Mouse (Mus musculus): Measurements from ENCODE around the gene Evi2a. TPM values are rescaled to one million over a fixed set of nuclear protein-coding genes. Genes with fewer than 3 reads are reported as not detected.

The Evi2a gene
- polyA plus RNA-seq, 1 experiment from 2014 or later: 2.9 TPM

- H3K27ac ChIP-seq (ENCODE audit: low read depth, low read length): no peak overlapping the region
- no peak overlapping the region for H3K9ac ChIP-seq (ENCODE audit: low read depth, low read length)
- peaks cover 79% of the 10 kb centered on the region for H3K36me3 ChIP-seq (ENCODE audit: control insufficient read depth, insufficient read depth, low read length)
- H3K9me3 ChIP-seq (ENCODE audit: control insufficient read depth, low read length): no peaks in the 10 kb centered on the region
- no peaks in the 10 kb centered on the region for H3K27me3 ChIP-seq (ENCODE audit: control insufficient read depth, insufficient read depth, low read length)
- H3K4me2 ChIP-seq (replicated peaks; ENCODE audit: low read depth, low read length): no peak overlapping the region
- H3K4me3 ChIP-seq (ENCODE audit: low read length): no peak overlapping the region
- WGBS: 84% methylated on average over 1 of the region's 1 CpGs
- no peaks in the 10 kb centered on the region for H3K4me1 ChIP-seq (ENCODE audit: control insufficient read depth, insufficient read depth, low read length)
- ATAC-seq (ENCODE audit: low FRiP score, low TSS enrichment): no peak
Measured at GRCm38 (mm10) chr11:79552622-79553021, 22.2 kb upstream of the Evi2a start.

GRCm38 (mm10) chr11:79536293-79536692 is 5.9 kb upstream of the Evi2a start:
- Histone ChIP-seq H3K4me3 (ENCODE audit: low read length) (no peak overlapping the region), H3K4me2 (replicated peaks; ENCODE audit: low read depth, low read length) (no peak overlapping the region), H3K27me3 (ENCODE audit: control insufficient read depth, insufficient read depth, low read length) (no peaks in the 10 kb centered on the region), H3K27ac (ENCODE audit: low read depth, low read length) (no peak overlapping the region), H3K36me3 (ENCODE audit: control insufficient read depth, insufficient read depth, low read length) (peaks cover 20% of the 10 kb centered on the region), H3K9ac (ENCODE audit: low read depth, low read length) (no peak overlapping the region), H3K9me3 (ENCODE audit: control insufficient read depth, low read length) (no peaks in the 10 kb centered on the region), H3K4me1 (ENCODE audit: control insufficient read depth, insufficient read depth, low read length) (no peaks in the 10 kb centered on the region)
- WGBS: 94% methylated on average over 3 of the region's 3 CpGs
- no peak for ATAC-seq (ENCODE audit: low FRiP score, low TSS enrichment)

DNA sequence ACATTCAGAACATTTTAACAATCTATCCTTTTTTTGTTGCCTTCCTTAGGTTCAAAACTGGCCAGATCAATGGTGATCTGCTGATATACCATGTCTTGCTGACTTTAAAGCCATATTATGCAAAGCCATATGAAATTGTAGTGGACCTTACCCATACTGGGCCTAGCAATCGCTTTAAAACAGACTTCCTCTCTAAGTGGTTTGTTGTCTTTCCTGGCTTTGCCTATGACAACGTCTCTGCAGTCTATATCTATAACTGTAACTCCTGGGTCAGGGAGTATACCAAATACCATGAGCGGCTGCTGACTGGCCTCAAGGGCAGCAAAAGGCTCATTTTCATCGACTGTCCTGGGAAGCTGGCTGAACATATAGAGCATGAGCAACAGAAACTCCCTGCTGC is 5.1 kb upstream of the Evi2a start:
- no peak for ATAC-seq (ENCODE audit: low FRiP score, low TSS enrichment)
- H3K36me3 ChIP-seq (ENCODE audit: control insufficient read depth, insufficient read depth, low read length): peaks cover 23% of the 10 kb centered on the region
- H3K4me2 ChIP-seq (replicated peaks; ENCODE audit: low read depth, low read length): no peak overlapping the region

GRCm38 (mm10) chr11:79533950-79534690 is 3.7 kb upstream of the Evi2a start:
- Histone ChIP-seq H3K27me3 (ENCODE audit: control insufficient read depth, insufficient read depth, low read length) (no peaks in the 10 kb centered on the region), H3K27ac (ENCODE audit: low read depth, low read length) (no peak overlapping the region)
- ATAC-seq (ENCODE audit: low FRiP score, low TSS enrichment): no peak

More for the DNA sequence above, 5.1 kb upstream of the Evi2a start:
- Histone ChIP-seq H3K4me3 (ENCODE audit: low read length) (no peak overlapping the region), H3K4me1 (ENCODE audit: control insufficient read depth, insufficient read depth, low read length) (no peaks in the 10 kb centered on the region), H3K9me3 (ENCODE audit: control insufficient read depth, low read length) (no peaks in the 10 kb centered on the region), H3K27me3 (ENCODE audit: control insufficient read depth, insufficient read depth, low read length) (no peaks in the 10 kb centered on the region), H3K9ac (ENCODE audit: low read depth, low read length) (no peak overlapping the region), H3K27ac (ENCODE audit: low read depth, low read length) (no peak overlapping the region)
- WGBS: 93% methylated on average over 4 of the region's 4 CpGs

GRCm38 (mm10) chr11:79533311-79533710 is 2.9 kb upstream of the Evi2a start:
- 79% methylated on average over 6 of the region's 6 CpGs for WGBS
- H3K9me3 ChIP-seq (ENCODE audit: control insufficient read depth, low read length): no peaks in the 10 kb centered on the region
- H3K4me3 ChIP-seq (ENCODE audit: low read length): no peak overlapping the region
- no peaks in the 10 kb centered on the region for H3K4me1 ChIP-seq (ENCODE audit: control insufficient read depth, insufficient read depth, low read length)
- H3K27me3 ChIP-seq (ENCODE audit: control insufficient read depth, insufficient read depth, low read length): no peaks in the 10 kb centered on the region
- H3K27ac ChIP-seq (ENCODE audit: low read depth, low read length): no peak overlapping the region
- no peak for ATAC-seq (ENCODE audit: low FRiP score, low TSS enrichment)
- no peak overlapping the region for H3K9ac ChIP-seq (ENCODE audit: low read depth, low read length)
- no peak overlapping the region for H3K4me2 ChIP-seq (replicated peaks; ENCODE audit: low read depth, low read length)
- peaks cover 18% of the 10 kb centered on the region; the same call in 1 of the 2 replicates for H3K36me3 ChIP-seq (ENCODE audit: control insufficient read depth, insufficient read depth, low read length)

More at GRCm38 (mm10) chr11:79533950-79534690, 3.7 kb upstream of the Evi2a start:
- Histone ChIP-seq H3K36me3 (ENCODE audit: control insufficient read depth, insufficient read depth, low read length) (peaks cover 18% of the 10 kb centered on the region; the same call in 1 of the 2 replicates), H3K4me3 (ENCODE audit: low read length) (no peak overlapping the region), H3K9me3 (ENCODE audit: control insufficient read depth, low read length) (no peaks in the 10 kb centered on the region), H3K4me2 (replicated peaks; ENCODE audit: low read depth, low read length) (no peak overlapping the region), H3K4me1 (ENCODE audit: control insufficient read depth, insufficient read depth, low read length) (no peaks in the 10 kb centered on the region), H3K9ac (ENCODE audit: low read depth, low read length) (no peak overlapping the region)
- WGBS: 85% methylated on average over 8 of the region's 8 CpGs

DNA sequence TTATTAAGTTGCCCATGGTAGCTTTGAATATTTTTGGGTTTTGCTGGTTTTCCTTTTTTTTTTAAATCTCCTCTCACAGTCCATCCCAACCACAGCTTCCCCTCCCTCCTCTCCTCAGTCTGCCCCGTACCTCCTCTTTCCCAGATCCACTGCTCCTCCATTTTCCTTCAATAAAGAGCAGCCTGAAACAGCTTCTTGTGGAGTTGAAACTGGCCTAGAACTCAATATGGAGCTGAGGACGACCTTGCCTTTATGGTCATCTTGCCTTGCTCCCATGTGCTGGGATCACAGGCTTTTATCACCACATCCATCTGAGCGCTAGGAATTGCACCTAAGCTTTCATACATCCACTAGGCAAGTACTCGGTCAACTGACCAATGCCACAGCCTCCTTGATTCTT is 1.1 kb upstream of the Evi2a start:
- 92% methylated on average over 4 of the region's 4 CpGs for WGBS
- H3K4me2 ChIP-seq (replicated peaks; ENCODE audit: low read depth, low read length): no peak overlapping the region
- H3K27me3 ChIP-seq (ENCODE audit: control insufficient read depth, insufficient read depth, low read length): no peaks in the 10 kb centered on the region
- no peak for ATAC-seq (ENCODE audit: low FRiP score, low TSS enrichment)
- no peak overlapping the region for H3K9ac ChIP-seq (ENCODE audit: low read depth, low read length)
- H3K27ac ChIP-seq (ENCODE audit: low read depth, low read length): no peak overlapping the region
- H3K36me3 ChIP-seq (ENCODE audit: control insufficient read depth, insufficient read depth, low read length): peaks cover 6% of the 10 kb centered on the region; the same call in 1 of the 2 replicates
- H3K9me3 ChIP-seq (ENCODE audit: control insufficient read depth, low read length): no peaks in the 10 kb centered on the region
- no peaks in the 10 kb centered on the region for H3K4me1 ChIP-seq (ENCODE audit: control insufficient read depth, insufficient read depth, low read length)
- H3K4me3 ChIP-seq (ENCODE audit: low read length): no peak overlapping the region

- Histone ChIP-seq H3K27ac (ENCODE audit: low read depth, low read length) (no peak overlapping the region), H3K4me2 (replicated peaks; ENCODE audit: low read depth, low read length) (no peak overlapping the region), H3K4me1 (ENCODE audit: control insufficient read depth, insufficient read depth, low read length) (no peaks in the 10 kb centered on the region), H3K9ac (ENCODE audit: low read depth, low read length) (no peak overlapping the region), H3K4me3 (ENCODE audit: low read length) (no peak overlapping the region), H3K9me3 (ENCODE audit: control insufficient read depth, low read length) (no peaks in the 10 kb centered on the region), H3K36me3 (ENCODE audit: control insufficient read depth, insufficient read depth, low read length) (peaks cover 3% of the 10 kb centered on the region; the same call in 1 of the 2 replicates), H3K27me3 (ENCODE audit: control insufficient read depth, insufficient read depth, low read length) (no peaks in the 10 kb centered on the region)
- WGBS: 90% methylated on average over 11 of the region's 11 CpGs
- ATAC-seq (ENCODE audit: low FRiP score, low TSS enrichment): no peak
Measured at GRCm38 (mm10) chr11:79530774-79531173, 365 bp upstream of the Evi2a start.

GRCm38 (mm10) chr11:79529736-79530135 is 673 bp downstream of the Evi2a start:
- H3K4me2 ChIP-seq (replicated peaks; ENCODE audit: low read depth, low read length): no peak overlapping the region
- H3K9me3 ChIP-seq (ENCODE audit: control insufficient read depth, low read length): no peaks in the 10 kb centered on the region
- no peaks in the 10 kb centered on the region for H3K27me3 ChIP-seq (ENCODE audit: control insufficient read depth, insufficient read depth, low read length)
- H3K27ac ChIP-seq (ENCODE audit: low read depth, low read length): no peak overlapping the region
- H3K36me3 ChIP-seq (ENCODE audit: control insufficient read depth, insufficient read depth, low read length): peaks cover 3% of the 10 kb centered on the region; the same call in 1 of the 2 replicates
- no peak overlapping the region for H3K4me3 ChIP-seq (ENCODE audit: low read length)
- WGBS: 91% methylated on average over 2 of the region's 2 CpGs
- no peak for ATAC-seq (ENCODE audit: low FRiP score, low TSS enrichment)
- H3K9ac ChIP-seq (ENCODE audit: low read depth, low read length): no peak overlapping the region
- H3K4me1 ChIP-seq (ENCODE audit: control insufficient read depth, insufficient read depth, low read length): no peaks in the 10 kb centered on the region

DNA sequence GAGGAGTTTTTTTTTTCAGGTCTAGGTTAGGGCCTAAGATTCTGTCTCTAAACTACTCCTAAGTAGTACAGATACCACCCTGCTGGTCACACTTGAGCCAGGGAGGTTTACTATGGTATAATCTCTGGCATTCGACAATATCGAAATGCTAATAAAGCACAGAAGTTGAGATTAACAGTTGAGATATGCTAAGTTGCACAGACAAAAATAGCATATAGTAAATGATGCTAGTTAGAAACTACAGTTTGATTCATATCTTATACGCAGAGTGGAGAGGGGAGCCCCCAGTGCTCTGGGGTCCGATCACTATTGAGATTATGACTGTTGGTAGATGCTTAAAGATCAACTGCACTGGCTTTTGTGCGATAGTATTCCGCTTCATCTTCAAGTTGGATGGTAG is 1.2 kb downstream of the Evi2a start:
- WGBS: 93% methylated on average over 6 of the region's 6 CpGs
- Histone ChIP-seq H3K4me3 (ENCODE audit: low read length) (no peak overlapping the region), H3K27ac (ENCODE audit: low read depth, low read length) (no peak overlapping the region), H3K4me2 (replicated peaks; ENCODE audit: low read depth, low read length) (no peak overlapping the region), H3K9ac (ENCODE audit: low read depth, low read length) (no peak overlapping the region), H3K4me1 (ENCODE audit: control insufficient read depth, insufficient read depth, low read length) (no peaks in the 10 kb centered on the region), H3K36me3 (ENCODE audit: control insufficient read depth, insufficient read depth, low read length) (peaks cover 3% of the 10 kb centered on the region; the same call in 1 of the 2 replicates), H3K27me3 (ENCODE audit: control insufficient read depth, insufficient read depth, low read length) (no peaks in the 10 kb centered on the region), H3K9me3 (ENCODE audit: control insufficient read depth, low read length) (no peaks in the 10 kb centered on the region)
- no peak for ATAC-seq (ENCODE audit: low FRiP score, low TSS enrichment)

Data from kidney, embryonic 14.5 days (tissue).